ENCODE assay signal across 9 mouse cellular contexts in the genomic region with DNA sequence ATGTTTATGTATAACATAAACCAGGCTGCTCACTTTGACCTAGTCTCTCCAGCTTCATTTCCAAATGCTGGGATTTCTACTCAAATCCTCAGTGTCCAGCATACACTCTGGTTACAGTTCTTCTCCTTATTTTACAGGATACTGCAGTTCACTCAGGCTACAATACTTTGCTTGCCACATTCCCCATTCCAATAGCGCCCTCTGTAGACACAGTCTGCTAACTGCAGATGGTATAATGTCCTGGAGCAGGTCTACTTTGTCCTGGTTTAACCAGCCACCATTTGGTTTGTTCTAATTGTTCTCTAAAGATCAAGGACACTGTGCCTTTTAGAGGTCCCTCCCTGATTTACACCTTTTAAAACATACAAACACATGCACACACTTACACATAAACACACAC. TPM values are rescaled to one million over a fixed set of nuclear protein-coding genes. Genes with fewer than 3 reads are reported as not detected.
DNase-seq lines count a peak whose midpoint lies in the region; ATAC-seq lines count a peak whose summit lies in the region.
"Had no signal": no experiment of that assay in that cellular context is flagged by ENCODE, and none has a peak within 500 bp of the region (broad histone marks: within the 10 kb centered on the region; RNA-seq: fewer than 3 reads in every experiment).

No protein-coding gene starts in this region.

- H3K4me2 ChIP-seq in midbrain, embryonic 15.5 days, result no peak overlapping the region
- H3K4me2 ChIP-seq: liver, embryonic 15.5 days had no signal

- peak; percentile 53 for DNase-seq in heart, adult 11 months
- no peak for DNase-seq in heart, embryonic 10.5 days (ENCODE audit: low spot score)
- peak; percentile 13 for DNase-seq in midbrain, embryonic 10.5 days (ENCODE audit: low spot score)
- peak; percentile 27 for DNase-seq in adrenal gland, adult 8-10 months
- DNase-seq in left cerebral cortex, postnatal 14 days (ENCODE audit: low spot score in 2 of 2), result peak; percentile 37 to 41
- peak; percentile 77 for DNase-seq in thymus, postnatal 25 days

- no peak overlapping the region for H3K9ac ChIP-seq in midbrain, embryonic 15.5 days
- H3K9ac ChIP-seq: liver, embryonic 15.5 days had no signal

- no peaks in the 10 kb centered on the region for H3K9me3 ChIP-seq in heart, embryonic 10.5 days
- H3K9me3 ChIP-seq in midbrain, embryonic 10.5 days (replicated peaks), result no peaks in the 10 kb centered on the region
- H3K9me3 ChIP-seq in midbrain, embryonic 15.5 days, result no peaks in the 10 kb centered on the region
- H3K9me3 ChIP-seq: liver, embryonic 15.5 days had no signal

- no peak for ATAC-seq in midbrain, embryonic 15.5 days (replicated peaks)
- no peak for ATAC-seq in inflammation-experienced regulatory T-cells, adult 6 months

- 3% methylated on average over 1 of the region's 1 CpGs for WGBS in heart, embryonic 10.5 days
- 3% methylated on average over 1 of the region's 1 CpGs for WGBS in midbrain, embryonic 10.5 days
- 0% methylated on average over 1 of the region's 1 CpGs for WGBS in midbrain, embryonic 15.5 days

- intact Hi-C loops in left cerebral cortex, postnatal 14 days (cut with DNase I), result no loop called here

- H3K4me3 ChIP-seq in heart, embryonic 10.5 days, result no peak overlapping the region
- no peak overlapping the region for H3K4me3 ChIP-seq in midbrain, embryonic 10.5 days
- no peak overlapping the region for H3K4me3 ChIP-seq in midbrain, embryonic 15.5 days
- H3K4me3 ChIP-seq: liver, embryonic 15.5 days had no signal

- no peaks in the 10 kb centered on the region for H3K27me3 ChIP-seq in heart, embryonic 10.5 days (ENCODE audit: insufficient read depth, poor library complexity, severe bottlenecking)
- H3K27me3 ChIP-seq in midbrain, embryonic 10.5 days (ENCODE audit: low read depth, poor library complexity, severe bottlenecking), result no peaks in the 10 kb centered on the region
- no peaks in the 10 kb centered on the region for H3K27me3 ChIP-seq in midbrain, embryonic 15.5 days (replicated peaks)
- H3K27me3 ChIP-seq: liver, embryonic 15.5 days had no signal

- no peaks in the 10 kb centered on the region for H3K36me3 ChIP-seq in heart, embryonic 10.5 days
- no peaks in the 10 kb centered on the region for H3K36me3 ChIP-seq in midbrain, embryonic 10.5 days
- no peaks in the 10 kb centered on the region for H3K36me3 ChIP-seq in midbrain, embryonic 15.5 days (replicated peaks)
- H3K36me3 ChIP-seq: liver, embryonic 15.5 days had no signal

- no peaks in the 10 kb centered on the region for H3K4me1 ChIP-seq in heart, embryonic 10.5 days
- no peaks in the 10 kb centered on the region for H3K4me1 ChIP-seq in midbrain, embryonic 10.5 days
- no peaks in the 10 kb centered on the region for H3K4me1 ChIP-seq in midbrain, embryonic 15.5 days
- H3K4me1 ChIP-seq: liver, embryonic 15.5 days had no signal

- H3K27ac ChIP-seq in heart, embryonic 10.5 days, result no peak overlapping the region
- H3K27ac ChIP-seq in midbrain, embryonic 10.5 days (replicated peaks), result no peak overlapping the region
- H3K27ac ChIP-seq in midbrain, embryonic 15.5 days, result no peak overlapping the region
- H3K27ac ChIP-seq: liver, embryonic 15.5 days had no signal

RNA-seq across cellular contexts. Expression of gene Dmbt1, which starts 44.1 kb away (rescaled TPM):
- 0.04 TPM in 1 of 2 replicates, not detected in the other for polyA plus RNA-seq in heart, embryonic 10.5 days (2016; fragmentation: Nextera tagmentation; extraction: Ambion mirVana)
- not detected in 2 replicates for polyA plus RNA-seq in midbrain, embryonic 10.5 days (2016; fragmentation: Nextera tagmentation; extraction: Ambion mirVana)
- polyA plus RNA-seq in midbrain, embryonic 15.5 days (2015; fragmentation: Nextera tagmentation; extraction: Ambion mirVana), result 0.15 TPM in 1 of 2 replicates, not detected in the other
- not detected for total RNA-seq in adrenal gland, adult 8-10 months (2022)
- not detected for total RNA-seq in left cerebral cortex, postnatal 14 days (2021)
- not detected for polyA plus RNA-seq in inflammation-experienced regulatory T-cells, adult 6 months (2017; shearing (Covaris generic))
